Mouse (Mus musculus): ENCODE measurements around the gene Nexn.
"Not testable (repeated sequence)": the region's sequence is repeated elsewhere in the genome, so short reads cannot be mapped to it uniquely, and the experiment has no call there.

Nexn gene

GRCm38 (mm10) chr3:152266036-152266421, at the start of gene Nexn:
Nexn (minus strand) TSS chr3:152266350.
- no peak for DNase-seq

- DNase-seq = peak; percentile 85 to 87
Measured at GRCm38 (mm10) chr3:152315613-152316012, 49.5 kb upstream of the Nexn start.

GRCm38 (mm10) chr3:152314666-152315065, 48.5 kb upstream of the Nexn start:
- not testable (repeated sequence) for DNase-seq

GRCm38 (mm10) chr3:152309250-152309645, 43.1 kb upstream of the Nexn start:
- no peak for DNase-seq

- peak in 1 of 2 experiments; percentile 13 for DNase-seq
Measured at GRCm38 (mm10) chr3:152308485-152309249, 42.5 kb upstream of the Nexn start.

- no peak for DNase-seq
Measured at GRCm38 (mm10) chr3:152305971-152306370, 39.8 kb upstream of the Nexn start.

DNA sequence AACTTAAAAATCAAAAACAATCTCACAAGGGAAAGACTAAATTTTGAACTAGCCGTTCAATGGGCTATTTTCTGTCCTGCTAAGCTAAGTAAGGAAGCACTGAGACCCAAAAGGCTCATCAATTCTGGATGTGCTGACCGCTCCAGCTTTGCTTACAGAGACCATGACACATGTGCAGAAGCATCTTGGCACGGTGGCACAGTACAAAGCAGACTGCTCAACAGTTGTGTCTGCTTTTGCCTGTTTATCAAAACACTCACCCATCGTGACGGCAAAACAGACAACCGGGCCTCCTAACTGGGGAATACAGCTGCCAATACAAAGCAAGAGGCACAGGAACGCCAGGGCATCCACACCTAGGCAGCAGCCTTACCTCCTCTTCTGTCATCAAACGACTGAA, 38.9 kb upstream of the Nexn start:
- DNase-seq = no peak

DNA sequence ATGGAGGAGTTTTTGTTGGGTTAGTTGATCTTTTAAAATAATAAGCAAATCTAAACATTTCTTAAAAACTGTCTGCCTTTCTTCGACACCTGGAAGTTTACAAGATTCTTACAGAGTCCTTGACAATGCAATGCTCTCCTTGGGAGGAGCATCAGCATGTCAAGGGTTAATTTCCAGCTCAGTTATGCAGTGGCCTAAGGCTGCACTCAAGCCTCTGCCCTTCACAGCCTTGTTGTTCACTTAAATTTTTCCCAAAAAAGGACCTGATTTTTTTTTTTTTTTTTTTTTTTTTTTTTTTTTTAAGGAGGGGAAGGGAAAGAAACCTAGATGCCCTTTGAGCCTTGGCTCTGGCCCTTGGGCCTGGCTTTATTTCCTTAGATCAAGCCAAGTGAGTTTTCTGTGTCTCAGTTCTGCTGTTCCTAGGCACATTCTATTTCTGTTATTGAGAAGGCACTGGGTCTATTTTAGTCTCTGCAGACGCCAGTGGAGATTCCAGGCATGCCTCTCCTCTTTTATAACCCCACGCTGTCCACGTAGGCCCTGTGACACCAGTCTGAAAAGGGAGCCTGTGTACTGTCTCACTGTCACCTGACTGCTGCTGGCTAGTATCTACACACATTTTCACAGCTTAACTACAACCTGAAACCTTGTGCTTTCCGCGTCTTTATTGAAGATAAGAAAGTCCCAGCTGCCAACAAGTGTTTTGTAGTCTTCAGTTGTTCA, 38.1 kb upstream of the Nexn start:
- DNase-seq = no peak

DNA sequence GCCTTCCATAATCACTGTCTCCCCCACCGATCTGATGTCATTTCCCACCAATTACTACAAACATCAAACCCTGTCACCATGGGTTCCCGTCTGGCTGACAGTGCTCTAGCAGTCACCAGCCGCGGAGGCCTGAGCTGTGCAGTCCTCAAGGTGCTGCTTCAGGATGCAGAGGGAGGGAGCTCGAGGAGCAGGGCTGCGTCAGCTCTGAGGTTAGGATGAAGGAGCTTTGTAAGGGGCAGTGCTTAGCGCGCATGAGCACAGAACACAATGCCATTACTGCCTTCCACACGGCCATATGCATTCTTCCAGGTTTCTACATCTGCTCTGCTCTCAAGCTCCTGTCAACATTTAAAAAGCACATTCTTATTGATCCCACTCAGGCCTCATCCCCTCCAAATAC, 36.8 kb upstream of the Nexn start:
- no peak for DNase-seq

DNA sequence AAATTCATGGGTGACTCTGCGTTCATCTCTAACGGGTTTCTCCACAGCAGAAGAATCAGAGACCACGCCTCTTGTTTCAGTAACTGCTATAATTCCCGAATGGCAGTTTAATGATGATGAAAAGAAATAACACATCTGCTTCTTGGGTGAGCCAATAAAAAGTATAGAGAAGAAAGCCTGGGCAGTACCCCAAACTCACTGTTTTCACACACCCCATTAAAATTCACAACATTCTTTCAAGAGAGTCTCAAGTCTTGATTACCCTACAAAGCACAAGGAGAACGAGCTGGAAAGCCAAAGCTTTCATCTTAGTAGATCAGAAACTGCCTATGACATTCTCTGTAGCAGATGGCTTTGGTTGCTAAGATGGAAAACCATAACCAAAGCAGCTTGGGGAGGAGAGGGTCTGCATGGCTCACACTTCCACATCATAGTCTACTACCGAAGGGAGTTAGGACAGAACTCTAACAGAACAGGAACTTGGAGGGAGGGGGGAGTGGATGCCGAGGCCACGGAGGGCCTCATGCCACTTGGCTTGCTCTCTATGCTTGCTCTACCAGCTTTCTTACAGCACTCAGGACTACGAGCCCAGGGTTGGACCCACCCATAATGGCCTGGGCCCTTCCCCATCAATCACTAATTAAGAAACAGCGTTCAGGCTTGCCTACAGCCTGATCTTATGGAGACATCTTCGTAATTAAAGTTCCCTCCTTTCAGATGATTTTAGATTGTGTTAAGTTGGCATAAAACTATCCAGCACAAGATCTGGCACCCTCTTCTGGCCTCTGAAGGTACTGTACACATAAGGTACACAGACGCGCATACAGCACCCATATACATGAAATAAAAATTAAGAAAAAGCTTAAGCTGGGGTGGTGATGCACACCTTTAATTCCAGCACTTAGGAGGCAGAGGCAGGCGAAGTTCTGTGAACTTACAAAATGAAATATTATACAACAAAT, 34.5 kb upstream of the Nexn start:
- no peak for DNase-seq

DNA sequence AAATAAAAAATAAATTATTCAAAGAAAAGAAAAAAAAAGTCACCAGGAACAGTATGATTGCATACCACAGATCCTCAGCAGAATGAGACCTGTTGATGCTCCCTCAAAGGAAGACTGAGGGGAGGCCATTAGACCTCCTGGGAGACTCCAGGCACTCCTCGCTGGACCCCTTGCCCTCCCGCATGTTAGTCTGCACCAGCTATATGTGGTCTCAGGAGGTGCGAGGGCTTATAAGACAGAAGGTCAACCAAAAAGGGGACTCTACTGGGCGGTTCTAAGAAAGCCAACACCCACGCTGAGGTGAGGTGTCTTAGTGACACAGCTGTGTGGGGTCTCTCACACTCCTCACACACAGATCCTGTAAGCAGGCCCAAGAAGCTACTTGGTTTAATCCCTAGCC, 29.7 kb upstream of the Nexn start:
- no peak for DNase-seq

DNA sequence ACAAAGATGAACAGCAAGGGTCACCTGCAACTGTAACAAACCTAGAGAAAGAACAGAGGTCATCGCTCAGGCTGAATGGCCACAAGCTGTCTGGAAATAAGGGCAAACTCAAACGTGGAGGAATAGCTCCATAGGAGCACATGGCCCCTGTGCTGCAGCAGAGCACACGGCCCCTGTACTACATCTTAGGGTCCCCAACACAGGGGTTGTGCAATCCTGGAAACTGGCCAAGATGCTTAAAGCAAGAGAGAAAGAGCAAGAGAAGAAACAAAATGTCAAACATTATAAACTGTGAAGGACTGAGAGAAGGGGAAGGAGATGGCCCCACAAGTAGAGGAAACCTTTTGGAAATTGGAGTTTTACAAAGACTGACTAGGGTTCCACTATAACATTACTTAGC, 28.2 kb upstream of the Nexn start:
- DNase-seq = no peak

- no peak for DNase-seq
Measured at GRCm38 (mm10) chr3:152293530-152294181, 27.5 kb upstream of the Nexn start.

- DNase-seq = no peak
Measured at GRCm38 (mm10) chr3:152291895-152292294, 25.7 kb upstream of the Nexn start.

- DNase-seq = no peak
Measured at GRCm38 (mm10) chr3:152290175-152290798, 24.1 kb upstream of the Nexn start.

GRCm38 (mm10) chr3:152288740-152289139, 22.6 kb upstream of the Nexn start:
- peak; percentile 64 to 75 for DNase-seq

DNA sequence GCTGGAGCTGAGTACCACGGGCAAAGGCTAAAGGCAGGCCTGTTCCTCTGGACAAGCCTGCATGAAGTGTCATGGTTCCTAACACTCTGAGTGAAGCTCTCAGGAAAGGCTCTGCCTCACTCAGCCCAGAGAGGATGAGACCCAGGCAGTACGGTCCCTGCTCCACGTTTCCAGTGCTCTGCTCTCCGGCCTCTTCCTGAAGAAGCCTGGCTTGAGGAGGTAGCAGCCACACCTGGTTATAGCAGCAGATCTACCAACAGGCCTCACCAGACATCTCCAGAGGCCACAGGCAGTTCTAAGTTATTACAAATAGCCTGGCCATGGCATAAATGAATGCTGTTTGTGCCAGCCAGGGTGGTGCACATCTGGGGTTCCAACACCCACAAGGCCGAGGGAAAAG, 22.1 kb upstream of the Nexn start:
- DNase-seq = no peak

DNA sequence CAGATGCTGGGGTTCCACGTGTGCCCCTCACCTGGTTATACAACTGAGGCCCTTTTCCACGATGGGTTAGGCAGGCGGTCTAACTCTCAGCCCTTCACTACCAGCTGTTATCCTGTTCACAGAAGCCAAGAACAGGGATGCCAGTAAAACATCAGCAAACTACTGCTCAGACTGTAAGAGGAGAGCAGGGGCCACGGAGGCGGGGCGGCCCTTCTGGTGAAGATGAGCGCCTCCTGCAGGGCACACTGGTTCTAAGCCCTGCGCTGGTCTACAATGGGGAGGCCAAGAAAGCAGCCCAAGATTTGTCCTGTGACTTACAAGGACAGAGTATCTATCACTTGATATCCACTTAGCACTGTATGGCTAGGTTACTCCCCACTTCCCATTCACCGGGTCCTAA, 21.7 kb upstream of the Nexn start:
- no peak for DNase-seq

DNA sequence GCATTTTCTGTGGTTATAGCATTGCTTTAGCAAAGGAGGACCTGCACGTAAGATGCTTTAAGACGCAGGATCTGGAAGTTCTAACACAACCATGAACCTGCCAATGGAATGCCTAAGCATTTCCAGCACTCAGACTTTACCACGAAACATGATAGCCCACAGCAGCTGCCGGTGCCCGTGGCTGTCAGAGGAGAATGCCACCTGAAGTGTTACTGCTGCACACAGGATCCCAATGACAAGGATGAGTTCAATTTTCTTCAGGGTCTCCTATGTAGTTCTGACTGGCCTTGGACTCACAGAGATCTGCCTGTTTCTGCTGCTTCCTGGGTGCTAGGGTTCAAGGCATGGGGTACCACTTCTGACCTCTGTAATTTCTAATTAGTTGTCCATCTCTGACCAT, 18.6 kb upstream of the Nexn start:
- DNase-seq = no peak

DNA sequence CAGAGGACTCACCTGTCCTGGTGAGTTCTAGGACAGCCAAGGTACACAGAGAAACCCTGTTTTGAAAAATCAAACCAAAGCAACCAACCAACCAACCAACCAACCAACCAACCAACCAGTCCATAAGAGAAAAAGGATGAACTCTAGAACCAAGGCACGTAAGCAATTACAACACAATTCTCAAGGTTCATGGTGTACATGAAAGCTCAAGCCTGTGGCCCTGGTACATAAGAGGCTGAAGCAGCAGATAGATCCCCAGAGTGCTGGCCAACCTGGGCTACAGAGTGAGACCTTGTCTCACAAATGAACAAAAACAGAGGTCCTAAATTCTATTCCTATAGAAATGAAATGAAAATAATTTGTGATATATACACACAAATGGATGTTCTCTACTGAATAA, 18.2 kb upstream of the Nexn start:
- DNase-seq = no peak

GRCm38 (mm10) chr3:152282126-152282525, 16.0 kb upstream of the Nexn start:
- no peak for DNase-seq

DNA sequence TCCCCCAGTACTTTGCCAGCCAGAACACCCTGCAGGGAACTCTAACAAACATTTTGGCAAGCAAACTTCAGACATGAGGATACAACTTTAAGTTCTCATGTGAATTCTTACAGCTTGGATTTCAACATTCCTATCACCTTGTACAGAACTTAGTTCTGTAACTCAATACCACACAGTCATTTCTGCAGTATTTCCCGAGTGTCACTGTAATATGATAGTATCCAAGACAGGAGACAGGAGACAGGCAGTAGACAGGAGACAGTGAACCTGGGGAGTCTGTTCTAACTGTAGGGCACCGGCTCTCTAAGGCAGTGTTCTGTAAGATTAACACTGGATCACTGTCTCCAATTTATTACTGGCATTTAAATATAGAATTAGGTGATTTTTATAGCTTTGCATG, 12.3 kb upstream of the Nexn start:
- DNase-seq = no peak

Data from cerebellum, postnatal 10 days (tissue).